Mouse (Mus musculus): ENCODE data around the gene Psen2.

GRCm38 (mm10) chr1:180191112-180191511 is 72.1 kb downstream of the Psen2 start:
- TF ChIP-seq CTCF (IDR thresholded peaks at IDR 0.05; ENCODE audit: extremely low read depth, insufficient read depth, insufficient read length, insufficient replicate concordance) (no peak), POLR2A (IDR thresholded peaks at IDR 0.05; ENCODE audit: low read depth, low read length) (no peak)

Measured in spleen, adult 2 months (tissue).